Mouse (Mus musculus) neural tube, embryonic 10.5 days (tissue): ENCODE data around the gene Mef2d.

Source experiments
- DNase-seq: peaks from one replicate; pipeline ENCODE4 v3.0.0-alpha.2; 2017; ENCODE audit warnings: low spot score; ENCODE audit errors: extremely low spot score

Mef2d gene

GRCm38 (mm10) chr3:88178986-88179385 lies 36.8 kb downstream of the Mef2d start:
- DNase-seq: no peak

DNA sequence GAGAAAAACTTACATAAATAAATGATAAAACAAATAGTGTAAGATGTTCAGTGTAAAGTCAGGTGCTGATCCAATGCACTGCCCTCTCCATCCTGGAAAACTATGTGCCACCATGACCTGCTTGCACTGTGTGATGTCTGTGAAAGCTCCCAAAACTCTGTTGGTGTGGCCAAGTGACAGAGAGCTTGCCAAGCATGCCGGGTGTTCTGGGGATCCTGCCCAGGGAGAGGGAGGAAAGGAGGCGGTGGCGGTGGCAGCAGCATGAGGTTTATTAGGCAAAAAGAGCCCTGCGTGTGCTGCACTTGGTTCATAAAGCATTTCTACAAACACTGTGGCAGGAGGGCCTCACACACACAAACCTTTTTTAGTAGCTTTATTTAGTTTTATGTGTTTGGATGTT lies 39.2 kb downstream of the Mef2d start:
- DNase-seq: no peak

DNA sequence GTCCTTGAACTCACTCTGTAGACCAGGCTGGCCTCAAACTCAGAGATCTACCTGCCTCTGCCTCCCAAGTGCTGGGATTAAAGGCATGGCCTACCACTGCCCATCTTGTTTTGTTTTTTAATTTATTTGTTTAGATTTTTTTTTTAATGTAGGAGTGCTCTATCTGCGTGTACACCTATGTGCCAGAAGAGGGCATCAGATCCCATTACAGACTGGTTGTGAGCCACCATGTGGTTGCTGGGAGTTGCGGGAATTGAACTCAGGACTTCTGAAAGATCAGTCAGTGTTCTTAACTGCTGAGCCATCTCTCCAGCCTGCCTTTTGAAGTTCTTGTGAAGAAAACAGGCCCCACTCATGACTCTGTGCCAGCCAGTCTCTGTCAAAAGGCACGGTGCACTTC lies 44.3 kb downstream of the Mef2d start:
- DNase-seq: no peak

DNA sequence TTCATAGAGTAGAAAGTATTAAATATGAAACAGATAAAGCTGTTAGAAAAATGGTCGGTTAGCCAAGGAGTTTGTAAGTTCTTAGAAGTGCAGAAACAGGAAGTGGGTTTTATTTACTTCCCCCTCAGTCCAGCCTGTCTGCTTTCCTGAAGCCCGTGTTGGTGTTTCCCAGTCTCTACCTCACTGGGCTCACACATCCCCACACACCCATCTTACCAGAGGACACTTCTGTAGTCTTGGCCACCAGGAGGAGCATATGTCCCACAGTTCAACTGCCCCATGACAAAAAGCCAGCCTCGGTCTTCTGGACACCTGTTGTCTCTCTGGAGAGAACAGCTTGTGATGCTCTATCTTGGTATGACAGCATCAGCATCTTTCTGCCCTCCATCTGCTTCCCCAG lies 49.0 kb downstream of the Mef2d start:
- no peak for DNase-seq

- DNase-seq: peak; percentile 58
These were observed 49.8 kb downstream of the Mef2d start for GRCm38 (mm10) chr3:88191820-88192616.

- DNase-seq: peak; percentile 15
These were observed 55.8 kb downstream of the Mef2d start for GRCm38 (mm10) chr3:88197741-88198504.

DNA sequence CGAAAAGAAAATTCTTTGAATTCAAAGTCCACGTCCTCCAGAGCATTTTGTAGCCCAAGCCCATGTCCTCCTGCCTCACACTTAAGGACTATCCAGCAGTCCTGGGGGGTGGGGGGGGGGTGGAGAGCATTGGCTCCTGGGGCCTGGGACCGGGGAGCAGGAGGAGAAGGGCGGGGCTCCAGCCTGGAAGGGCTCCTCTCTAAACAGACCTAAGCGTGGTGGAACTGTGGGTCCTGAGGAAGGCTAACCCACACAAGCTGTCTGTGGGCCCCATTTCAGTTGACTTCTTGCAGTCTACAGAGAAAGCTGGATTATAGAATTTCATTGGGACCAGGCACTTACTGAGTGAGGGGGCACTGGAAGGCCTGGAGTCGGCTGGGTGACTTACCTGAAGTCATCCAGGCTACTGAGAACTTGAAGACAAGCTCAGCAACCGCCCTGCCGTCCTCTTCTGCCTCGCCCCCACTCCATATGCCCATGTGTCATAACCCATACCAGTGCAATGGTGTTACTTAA lies 56.4 kb downstream of the Mef2d start:
- DNase-seq: peak; percentile 22

DNA sequence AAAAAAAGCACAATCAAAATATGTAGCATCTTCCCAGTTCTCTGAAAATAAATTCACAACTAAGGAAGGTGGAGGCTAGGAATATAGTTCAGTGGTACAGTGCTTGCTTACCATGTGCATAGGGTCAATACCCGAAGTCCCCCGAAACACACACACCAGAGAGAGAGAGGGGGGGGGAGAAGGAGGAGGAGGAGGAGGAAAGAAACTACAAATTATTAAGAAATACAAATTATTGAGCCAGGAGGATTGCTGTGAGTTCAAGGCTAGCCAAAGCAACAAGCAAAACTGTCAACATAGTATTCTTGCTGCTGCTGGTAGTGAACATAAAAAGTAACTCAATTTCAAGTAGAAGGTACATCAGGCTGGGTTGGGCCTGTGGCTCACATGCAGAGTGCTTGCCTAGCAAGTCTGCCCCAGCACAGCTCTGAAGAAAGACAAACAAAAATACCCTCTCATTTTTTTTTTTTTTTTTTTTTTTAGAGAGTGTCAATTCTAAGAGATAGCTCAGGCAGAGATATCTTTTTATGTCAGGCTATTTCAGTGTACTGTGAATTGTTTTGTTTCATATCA lies 57.5 kb downstream of the Mef2d start:
- peak; percentile 25 for DNase-seq

- DNase-seq: peak; percentile 75
These were observed 58.2 kb downstream of the Mef2d start for GRCm38 (mm10) chr3:88200161-88200971.

- DNase-seq: no peak
These were observed 58.8 kb downstream of the Mef2d start for GRCm38 (mm10) chr3:88200972-88201330.

- peak; percentile 31 for DNase-seq
These were observed 59.5 kb downstream of the Mef2d start for GRCm38 (mm10) chr3:88201640-88202039.

DNA sequence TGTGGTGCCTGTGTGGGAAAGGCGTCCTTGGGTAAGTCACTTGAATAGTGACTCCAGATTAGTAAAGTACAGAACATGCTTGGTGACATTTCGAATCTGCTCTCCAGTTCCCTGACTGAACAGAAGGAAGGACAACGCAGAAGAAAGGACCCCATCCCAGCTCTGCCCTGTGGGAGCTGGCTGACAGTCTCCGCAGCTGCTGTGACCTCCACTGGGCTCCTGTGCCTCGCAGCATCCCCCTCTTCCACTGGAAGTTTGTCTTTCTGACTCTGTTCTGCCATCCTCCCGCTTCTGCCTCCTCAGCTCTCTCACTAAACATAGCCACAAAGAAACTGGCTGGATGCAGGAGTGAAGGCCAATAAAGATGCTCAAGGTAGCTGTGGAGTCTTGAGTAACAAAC lies 60.8 kb downstream of the Mef2d start:
- DNase-seq: peak; percentile 26

- peak; percentile 23 for DNase-seq
These were observed 61.3 kb downstream of the Mef2d start for GRCm38 (mm10) chr3:88203456-88203855.

GRCm38 (mm10) chr3:88203999-88204700 lies 62.0 kb downstream of the Mef2d start:
- DNase-seq: peak; percentile 33

- no peak for DNase-seq
These were observed 62.6 kb downstream of the Mef2d start for GRCm38 (mm10) chr3:88204751-88205150.

DNA sequence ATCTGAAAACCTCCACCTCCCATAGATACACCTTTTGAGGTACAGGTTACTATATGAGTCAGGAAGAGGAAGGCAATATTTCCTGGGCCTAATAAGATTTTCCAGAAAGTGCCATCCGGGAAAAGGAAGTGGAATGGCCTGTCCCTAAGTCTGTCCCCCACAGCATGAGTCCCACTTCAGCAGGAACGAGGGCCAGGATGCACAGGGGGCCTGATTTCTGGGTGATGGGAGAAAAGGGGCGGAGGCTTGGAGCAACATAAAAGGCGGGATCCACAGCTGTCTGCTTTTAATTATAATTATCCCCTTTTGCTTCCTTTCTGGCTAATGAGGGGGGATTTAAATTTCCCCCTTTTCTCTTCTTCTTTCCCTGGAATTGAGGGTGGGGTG lies 63.0 kb downstream of the Mef2d start:
- DNase-seq: no peak

GRCm38 (mm10) chr3:88205563-88206491 lies 63.7 kb downstream of the Mef2d start:
- DNase-seq: peak; percentile 27

DNA sequence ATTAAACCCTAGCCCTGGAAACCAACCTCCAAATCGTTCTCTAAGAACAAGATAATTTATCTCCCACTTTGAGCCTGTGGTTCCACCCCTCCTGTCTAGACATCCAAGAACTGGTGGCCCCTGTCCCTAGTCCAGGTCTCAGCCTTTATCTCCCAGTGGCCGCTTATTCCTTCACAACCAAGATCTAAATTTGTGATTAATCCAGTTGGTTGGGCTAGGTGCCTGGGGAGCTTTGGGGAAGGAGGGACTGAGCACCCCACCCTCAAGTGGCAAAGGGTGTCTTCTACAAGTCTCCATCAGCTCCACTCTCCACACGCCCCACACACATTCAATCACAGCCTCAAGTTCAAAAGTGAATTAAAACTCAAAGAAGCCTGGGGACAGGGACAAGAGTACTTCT lies 64.3 kb downstream of the Mef2d start:
- DNase-seq: peak; percentile 41

DNA sequence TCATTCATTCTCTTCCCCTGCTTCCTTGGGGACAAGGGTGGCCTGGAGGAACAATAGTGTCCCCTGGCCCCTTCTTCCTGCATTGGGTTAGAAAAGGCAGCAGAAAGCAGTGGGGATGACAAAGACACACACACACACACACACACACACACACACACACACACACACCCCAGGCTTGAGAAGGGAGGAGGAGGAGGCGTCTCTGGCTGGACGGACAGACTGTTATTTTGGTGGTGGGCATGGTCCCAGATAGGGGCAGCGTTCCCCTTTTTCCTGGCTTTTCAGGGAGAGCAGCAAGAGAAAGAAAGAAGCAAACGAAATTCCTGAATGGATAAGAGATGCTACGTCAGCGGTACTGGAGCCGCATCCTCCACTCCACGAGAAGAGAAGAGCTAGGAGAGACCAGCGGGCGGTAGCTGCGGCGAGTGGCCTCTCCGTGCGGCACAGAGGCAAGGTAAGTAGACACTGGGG lies 64.8 kb downstream of the Mef2d start:
- DNase-seq: peak; percentile 40
